Mouse (Mus musculus): Measurements from ENCODE around the gene Ifna16. TPM values are rescaled to one million over a fixed set of nuclear protein-coding genes. Genes with fewer than 3 reads are reported as not detected.
A peak's percentile ranks its signal among the peaks of the same experiment; 100 is the strongest.

Ifna16 gene
- polyA plus RNA-seq, 1 experiment from 2014 or later: not detected

DNA sequence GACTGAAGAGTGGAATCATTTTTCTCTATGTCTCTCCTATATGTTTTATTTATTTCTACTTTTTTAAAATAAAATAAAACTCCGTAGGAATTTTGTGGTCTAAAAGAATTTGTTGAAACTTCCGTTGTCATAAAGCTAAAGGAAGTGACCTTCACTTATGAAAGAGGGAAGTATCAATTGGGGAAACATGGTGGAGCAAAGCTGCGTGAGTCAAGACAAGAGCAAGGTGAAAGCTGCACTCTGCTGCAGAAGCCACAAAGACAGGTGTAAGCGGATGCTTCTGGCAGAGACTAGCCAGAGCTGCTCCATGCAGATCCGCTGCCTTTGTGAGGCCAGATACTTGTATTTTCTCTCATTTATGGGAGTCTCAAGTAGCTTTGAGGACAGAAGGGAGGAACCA is 22.1 kb upstream of the Ifna16 start:
- H3K36me3 ChIP-seq (ENCODE audit: control insufficient read depth, insufficient read depth, low read length): no peaks in the 10 kb centered on the region
- H3K4me1 ChIP-seq (ENCODE audit: control insufficient read depth, insufficient read depth, low read depth, low read length): no peaks in the 10 kb centered on the region
- 87% methylated on average over 5 of the region's 5 CpGs for WGBS
- ATAC-seq: no peak
- H3K4me2 ChIP-seq (ENCODE audit: low read length): no peak overlapping the region
- H3K27me3 ChIP-seq (replicated peaks; ENCODE audit: control insufficient read depth, insufficient read depth, low read length): no peaks in the 10 kb centered on the region
- H3K9ac ChIP-seq (ENCODE audit: low read depth, low read length): no peak overlapping the region
- no peak overlapping the region for H3K27ac ChIP-seq (ENCODE audit: low read depth, low read length)
- H3K4me3 ChIP-seq (ENCODE audit: low read length): no peak overlapping the region
- no peaks in the 10 kb centered on the region for H3K9me3 ChIP-seq (ENCODE audit: control insufficient read depth, low read length)

GRCm38 (mm10) chr4:88697753-88698152 is 21.0 kb upstream of the Ifna16 start:
- 90% methylated on average over 4 of the region's 4 CpGs for WGBS
- H3K27me3 ChIP-seq (replicated peaks; ENCODE audit: control insufficient read depth, insufficient read depth, low read length): no peaks in the 10 kb centered on the region
- no peak for ATAC-seq
- H3K36me3 ChIP-seq (ENCODE audit: control insufficient read depth, insufficient read depth, low read length): no peaks in the 10 kb centered on the region
- no peak overlapping the region for H3K27ac ChIP-seq (ENCODE audit: low read depth, low read length)
- no peak overlapping the region for H3K4me3 ChIP-seq (ENCODE audit: low read length)
- no peak overlapping the region for H3K4me2 ChIP-seq (ENCODE audit: low read length)
- H3K9me3 ChIP-seq (ENCODE audit: control insufficient read depth, low read length): no peaks in the 10 kb centered on the region
- H3K4me1 ChIP-seq (ENCODE audit: control insufficient read depth, insufficient read depth, low read depth, low read length): no peaks in the 10 kb centered on the region
- no peak overlapping the region for H3K9ac ChIP-seq (ENCODE audit: low read depth, low read length)

DNA sequence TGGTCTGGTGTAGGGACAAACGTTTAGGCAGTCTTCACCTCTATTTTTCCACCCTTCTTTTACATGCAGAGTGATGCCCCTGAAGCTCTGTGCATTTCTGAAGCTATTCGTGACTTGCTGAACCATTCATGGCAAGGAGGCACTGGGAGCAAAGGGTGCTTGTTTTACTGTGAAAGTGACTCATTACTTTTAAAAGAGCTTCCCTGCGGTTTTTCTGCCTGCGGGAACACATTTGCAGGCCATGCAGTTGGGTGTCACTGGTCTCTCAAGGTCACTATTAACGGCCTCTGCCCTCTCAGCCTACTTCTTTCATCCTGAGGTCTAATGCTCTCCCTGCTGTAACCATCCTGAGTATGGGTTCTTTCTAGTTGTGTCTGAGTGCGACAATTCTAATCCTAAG is 20.4 kb upstream of the Ifna16 start:
- no peaks in the 10 kb centered on the region for H3K9me3 ChIP-seq (ENCODE audit: control insufficient read depth, low read length)
- no peak overlapping the region for H3K9ac ChIP-seq (ENCODE audit: low read depth, low read length)
- H3K4me2 ChIP-seq (ENCODE audit: low read length): no peak overlapping the region
- no peak for ATAC-seq
- no peaks in the 10 kb centered on the region for H3K36me3 ChIP-seq (ENCODE audit: control insufficient read depth, insufficient read depth, low read length)
- H3K27me3 ChIP-seq (replicated peaks; ENCODE audit: control insufficient read depth, insufficient read depth, low read length): no peaks in the 10 kb centered on the region
- no peaks in the 10 kb centered on the region for H3K4me1 ChIP-seq (ENCODE audit: control insufficient read depth, insufficient read depth, low read depth, low read length)
- 55% methylated on average over 6 of the region's 6 CpGs for WGBS
- H3K27ac ChIP-seq (ENCODE audit: low read depth, low read length): no peak overlapping the region
- no peak overlapping the region for H3K4me3 ChIP-seq (ENCODE audit: low read length)

DNA sequence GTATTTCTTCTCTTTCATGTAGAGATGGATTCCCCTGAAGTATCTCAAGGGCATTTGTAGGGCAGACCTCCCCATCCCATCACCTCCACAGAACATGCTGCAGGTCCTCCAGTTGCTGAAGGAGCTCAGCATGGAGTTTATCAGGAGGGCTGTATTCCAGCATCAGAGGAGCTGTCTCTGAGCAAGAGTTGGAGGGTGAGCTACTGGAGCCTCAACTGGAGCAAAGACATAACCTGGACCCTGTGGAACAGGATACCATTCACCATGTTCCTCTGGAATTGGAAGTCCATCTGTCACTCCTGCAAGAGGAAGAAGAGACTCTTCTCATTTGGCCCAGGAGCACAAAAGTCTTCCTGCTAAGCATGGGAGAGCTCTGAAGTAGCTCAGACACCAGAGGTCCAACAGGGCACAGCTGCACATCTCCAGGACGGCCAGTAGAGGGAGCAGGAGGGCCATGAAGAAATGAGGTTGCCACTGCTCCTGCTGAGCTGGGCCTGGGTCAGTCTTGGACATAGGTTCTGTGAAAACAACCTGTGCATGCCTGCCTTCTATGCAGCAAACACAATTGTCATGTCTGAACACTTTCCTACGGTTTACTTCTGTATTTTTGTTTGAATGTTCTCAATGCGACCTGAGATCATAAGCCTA is 19.6 kb upstream of the Ifna16 start:
- Histone ChIP-seq H3K27me3 (replicated peaks; ENCODE audit: control insufficient read depth, insufficient read depth, low read length) (no peaks in the 10 kb centered on the region), H3K4me3 (ENCODE audit: low read length) (no peak overlapping the region), H3K9me3 (ENCODE audit: control insufficient read depth, low read length) (no peaks in the 10 kb centered on the region), H3K27ac (ENCODE audit: low read depth, low read length) (no peak overlapping the region), H3K4me1 (ENCODE audit: control insufficient read depth, insufficient read depth, low read depth, low read length) (no peaks in the 10 kb centered on the region), H3K4me2 (ENCODE audit: low read length) (no peak overlapping the region), H3K9ac (ENCODE audit: low read depth, low read length) (no peak overlapping the region), H3K36me3 (ENCODE audit: control insufficient read depth, insufficient read depth, low read length) (no peaks in the 10 kb centered on the region)
- 28% methylated on average over 3 of the region's 3 CpGs for WGBS
- ATAC-seq: peak; percentile 89

GRCm38 (mm10) chr4:88693392-88693791 is 16.7 kb upstream of the Ifna16 start:
- ATAC-seq: no peak
- WGBS: 83% methylated on average over 2 of the region's 2 CpGs
- Histone ChIP-seq H3K4me1 (ENCODE audit: control insufficient read depth, insufficient read depth, low read depth, low read length) (no peaks in the 10 kb centered on the region), H3K4me3 (ENCODE audit: low read length) (no peak overlapping the region), H3K36me3 (ENCODE audit: control insufficient read depth, insufficient read depth, low read length) (no peaks in the 10 kb centered on the region), H3K4me2 (ENCODE audit: low read length) (no peak overlapping the region), H3K27ac (ENCODE audit: low read depth, low read length) (no peak overlapping the region), H3K9ac (ENCODE audit: low read depth, low read length) (no peak overlapping the region), H3K27me3 (replicated peaks; ENCODE audit: control insufficient read depth, insufficient read depth, low read length) (no peaks in the 10 kb centered on the region), H3K9me3 (ENCODE audit: control insufficient read depth, low read length) (no peaks in the 10 kb centered on the region)

GRCm38 (mm10) chr4:88692537-88692936 is 15.8 kb upstream of the Ifna16 start:
- WGBS: 89% methylated on average over 1 of the region's 1 CpGs
- no peak for ATAC-seq

GRCm38 (mm10) chr4:88691259-88691658 is 14.5 kb upstream of the Ifna16 start, which contains the start of gene Ifnab:
Gene Ifnab, minus strand, starts transcription at chr4:88691359.
- no peak within 1 kb of the TSS for H3K4me3 ChIP-seq (ENCODE audit: low read length)
- H3K27me3 ChIP-seq (replicated peaks; ENCODE audit: control insufficient read depth, insufficient read depth, low read length): no peaks in the 10 kb centered on the region
- WGBS: 66% methylated on average over 2 of the region's 2 CpGs
- H3K4me2 ChIP-seq (ENCODE audit: low read length): no peak within 1 kb of the TSS
- H3K4me1 ChIP-seq (ENCODE audit: control insufficient read depth, insufficient read depth, low read depth, low read length): no peaks in the 10 kb centered on the region
- H3K9me3 ChIP-seq (ENCODE audit: control insufficient read depth, low read length): no peaks in the 10 kb centered on the region
- ATAC-seq: no peak
- no peak within 1 kb of the TSS for H3K27ac ChIP-seq (ENCODE audit: low read depth, low read length)
- no peak within 1 kb of the TSS for H3K9ac ChIP-seq (ENCODE audit: low read depth, low read length)
- H3K36me3 ChIP-seq (ENCODE audit: control insufficient read depth, insufficient read depth, low read length): no peaks in the 10 kb centered on the region

More at GRCm38 (mm10) chr4:88692537-88692936, 15.8 kb upstream of the Ifna16 start:
- Histone ChIP-seq H3K4me2 (ENCODE audit: low read length) (no peak overlapping the region), H3K9ac (ENCODE audit: low read depth, low read length) (no peak overlapping the region), H3K4me3 (ENCODE audit: low read length) (no peak overlapping the region), H3K27ac (ENCODE audit: low read depth, low read length) (no peak overlapping the region), H3K36me3 (ENCODE audit: control insufficient read depth, insufficient read depth, low read length) (no peaks in the 10 kb centered on the region), H3K9me3 (ENCODE audit: control insufficient read depth, low read length) (no peaks in the 10 kb centered on the region), H3K4me1 (ENCODE audit: control insufficient read depth, insufficient read depth, low read depth, low read length) (no peaks in the 10 kb centered on the region), H3K27me3 (replicated peaks; ENCODE audit: control insufficient read depth, insufficient read depth, low read length) (no peaks in the 10 kb centered on the region)

- Histone ChIP-seq H3K27ac (ENCODE audit: low read depth, low read length) (no peak within 1 kb of the TSS), H3K4me1 (ENCODE audit: control insufficient read depth, insufficient read depth, low read depth, low read length) (no peaks in the 10 kb centered on the region), H3K4me3 (ENCODE audit: low read length) (no peak within 1 kb of the TSS), H3K36me3 (ENCODE audit: control insufficient read depth, insufficient read depth, low read length) (no peaks in the 10 kb centered on the region), H3K9me3 (ENCODE audit: control insufficient read depth, low read length) (no peaks in the 10 kb centered on the region), H3K4me2 (ENCODE audit: low read length) (no peak within 1 kb of the TSS), H3K9ac (ENCODE audit: low read depth, low read length) (no peak within 1 kb of the TSS), H3K27me3 (replicated peaks; ENCODE audit: control insufficient read depth, insufficient read depth, low read length) (no peaks in the 10 kb centered on the region)
- WGBS: 94% methylated on average over 1 of the region's 1 CpGs
- ATAC-seq: no peak
Measured at GRCm38 (mm10) chr4:88683812-88684211, 7.1 kb upstream of the Ifna16 start, which contains the start of gene Ifna2. Gene Ifna2, minus strand, starts transcription at chr4:88683912.

DNA sequence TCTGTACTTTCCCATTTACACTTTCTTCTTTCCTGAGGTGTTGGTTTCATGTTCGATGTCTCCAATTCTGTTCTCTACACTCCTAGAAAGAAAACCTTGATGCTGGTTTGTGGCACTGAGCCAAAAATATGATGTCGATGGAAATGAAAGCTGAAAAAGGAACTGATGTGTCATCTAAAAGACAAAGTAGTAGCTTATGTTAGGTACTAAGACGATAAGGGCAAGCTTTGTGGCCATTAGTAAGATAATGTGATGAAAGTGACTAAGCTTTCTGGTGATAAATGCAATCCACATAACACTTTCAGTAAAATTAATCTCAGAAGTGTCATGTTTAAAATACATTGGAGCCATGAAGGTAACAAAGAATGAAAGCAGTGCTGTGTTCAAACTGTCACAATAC is 4.6 kb upstream of the Ifna16 start:
- Histone ChIP-seq H3K27me3 (replicated peaks; ENCODE audit: control insufficient read depth, insufficient read depth, low read length) (no peaks in the 10 kb centered on the region), H3K4me3 (ENCODE audit: low read length) (no peak overlapping the region), H3K4me1 (ENCODE audit: control insufficient read depth, insufficient read depth, low read depth, low read length) (no peaks in the 10 kb centered on the region), H3K27ac (ENCODE audit: low read depth, low read length) (no peak overlapping the region), H3K9me3 (ENCODE audit: control insufficient read depth, low read length) (no peaks in the 10 kb centered on the region), H3K4me2 (ENCODE audit: low read length) (no peak overlapping the region), H3K36me3 (ENCODE audit: control insufficient read depth, insufficient read depth, low read length) (no peaks in the 10 kb centered on the region), H3K9ac (ENCODE audit: low read depth, low read length) (no peak overlapping the region)
- no peak for ATAC-seq
- WGBS: 77% methylated on average over 3 of the region's 3 CpGs
